Mouse (Mus musculus) forebrain, embryonic 16.5 days (tissue): Measurements from ENCODE around the gene Cars2. TPM values are rescaled to one million over a fixed set of nuclear protein-coding genes. Genes with fewer than 3 reads are reported as not detected.

Experiments used
- ATAC-seq: fragments of 200-750 bp; cut with Nextera tagmentation; 2 replicates; pipeline ENCODE4 v1.8.0; 2017; ENCODE audit warnings: mild to moderate bottlenecking, moderate library complexity
- H3K27ac ChIP-seq: fragments of 300-500 bp; sonication (generic); 2 replicates; pipeline ENCODE4 v1.5.1; 2014; ENCODE audit warnings: low read length, control low read depth
- H3K27me3 ChIP-seq: fragments of 300-500 bp; sonication (generic); replicated peaks from 2 replicates; pipeline ENCODE4 v1.6.1; 2014; ENCODE audit warnings: low read length; ENCODE audit not compliant: control insufficient read depth, insufficient read depth
- H3K36me3 ChIP-seq: fragments of 300-500 bp; sonication (generic); 2 replicates; pipeline ENCODE4 v1.6.1; 2014; ENCODE audit not compliant: control insufficient read depth, insufficient read depth
- H3K4me1 ChIP-seq: fragments of 300-500 bp; sonication (generic); replicated peaks from 2 replicates; pipeline ENCODE4 v1.6.1; 2014; ENCODE audit warnings: low read length; ENCODE audit not compliant: control insufficient read depth, insufficient read depth
- H3K4me2 ChIP-seq: fragments of 300-500 bp; sonication (generic); 2 replicates; pipeline ENCODE4 v1.6.1; 2014; ENCODE audit warnings: mild to moderate bottlenecking, low read length, control low read depth
- H3K4me3 ChIP-seq: fragments of 300-500 bp; sonication (generic); replicated peaks from 2 replicates; pipeline ENCODE4 v1.5.1; 2014; ENCODE audit warnings: mild to moderate bottlenecking, low read length, control low read depth
- H3K9ac ChIP-seq: fragments of 300-500 bp; sonication (generic); replicated peaks from 2 replicates; pipeline ENCODE4 v1.6.1; 2014; ENCODE audit warnings: low read depth, low read length, control low read depth
- H3K9me3 ChIP-seq: fragments of 300-500 bp; sonication (generic); 2 replicates; pipeline ENCODE4 v1.6.1; 2016; ENCODE audit warnings: low read length; ENCODE audit not compliant: control insufficient read depth
- WGBS: fragments of 180-500 bp; shearing (Covaris S2); extraction: QIAGEN DNeasy Blood & Tissue Kit; methylation state at CpG from one replicate; pipeline ENCODE4 v1.1.7; 2014; 5-methylcytosine and 5-hydroxymethylcytosine counted together
- polyA plus RNA-seq: library from polyadenylated mRNA; unstranded; fragments of >200 nt; fragmentation: Nextera tagmentation; extraction: Ambion mirVana; gene quantifications from 2 replicates; pipeline ENCODE4 v1.2.1, GENCODE M21; 2015

Cars2 gene
- polyA plus RNA-seq, result 29.1 and 34.1 TPM in 2 replicates

DNA sequence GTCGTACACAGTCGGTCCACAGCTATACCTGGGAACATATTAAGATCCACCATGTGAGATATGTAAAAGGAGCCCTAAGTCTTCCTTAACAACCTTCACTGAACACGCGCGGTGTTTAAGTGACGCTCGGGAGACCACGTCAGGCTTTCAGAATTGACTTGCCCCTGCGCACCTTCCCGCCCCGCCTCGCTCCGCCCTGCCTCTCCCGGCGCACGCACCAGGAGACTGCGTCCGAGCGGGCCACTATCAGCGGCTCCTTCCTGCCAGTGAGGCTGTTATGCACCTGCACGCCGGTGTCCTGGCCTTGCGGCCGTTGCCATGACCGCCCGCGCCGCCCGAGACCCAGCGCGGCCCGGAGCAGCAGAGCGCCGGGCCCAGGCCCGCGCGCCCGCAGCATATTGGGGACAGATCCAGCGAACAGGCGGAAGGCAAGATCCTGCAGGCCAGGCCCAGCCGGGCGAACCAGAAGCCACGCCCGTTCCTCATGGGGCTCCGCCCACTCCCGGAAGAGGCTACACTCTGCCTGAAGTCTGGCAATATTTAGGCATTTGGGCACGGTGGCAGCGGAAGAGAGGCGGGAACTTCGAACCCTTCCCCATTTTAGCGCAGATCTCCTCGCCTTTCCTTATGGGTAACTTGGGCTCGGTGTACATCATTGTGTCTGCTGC is at the start of gene Cars2:
Gene Cars2, minus strand, starts transcription at position 503 of the 668 bp plus-strand sequence.
- Histone ChIP-seq H3K27ac (peak within 1 kb of the TSS; percentile 93), H3K4me1 (peaks cover 17% of the 10 kb centered on the region), H3K27me3 (no peaks in the 10 kb centered on the region), H3K4me2 (peak within 1 kb of the TSS; percentile 76), H3K9ac (peak within 1 kb of the TSS; percentile 97), H3K9me3 (no peaks in the 10 kb centered on the region), H3K36me3 (peaks cover 2% of the 10 kb centered on the region; the same call in 1 of the 2 replicates), H3K4me3 (peak within 1 kb of the TSS; percentile 90)
- peak; percentile 63 for ATAC-seq
- WGBS, result under 1% methylated on average over 53 of the region's 53 CpGs

DNA sequence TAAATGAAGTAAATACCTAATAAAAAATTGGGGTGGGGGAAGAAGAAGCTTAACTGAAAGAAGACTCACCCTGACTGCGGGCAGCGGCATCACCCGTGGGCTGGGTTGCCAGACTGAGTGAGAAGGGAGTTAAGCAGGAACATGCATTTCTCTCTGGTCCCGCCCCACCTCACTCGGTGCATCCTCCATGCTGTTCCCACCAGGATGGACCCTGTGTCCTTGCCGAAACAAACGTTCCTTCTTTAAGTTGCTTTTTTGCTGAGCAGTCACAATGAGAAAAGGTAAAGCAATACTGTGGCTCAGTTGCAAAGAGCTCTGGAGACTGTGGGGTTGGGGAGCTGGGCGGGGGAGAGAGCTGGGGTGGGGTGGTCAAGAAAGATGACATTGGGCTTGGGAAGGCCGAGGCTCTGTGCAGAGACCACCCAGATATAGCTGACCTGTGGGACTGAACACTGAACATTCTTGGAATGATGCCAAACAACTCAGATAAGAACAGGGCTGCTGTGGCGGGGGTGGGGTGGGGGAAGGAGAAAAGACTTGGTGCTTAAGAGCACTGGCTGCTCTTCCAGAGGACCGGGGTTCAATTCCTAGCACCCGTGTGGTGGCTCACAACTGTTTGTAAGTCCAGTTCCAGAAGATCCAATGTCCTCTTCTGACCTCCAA is 42.8 kb upstream of the Cars2 start:
- H3K27me3 ChIP-seq, result no peaks in the 10 kb centered on the region
- WGBS, result 77% methylated on average over 12 of the region's 12 CpGs
- ATAC-seq, result no peak
- no peaks in the 10 kb centered on the region for H3K36me3 ChIP-seq
- H3K4me1 ChIP-seq, result no peaks in the 10 kb centered on the region
- no peaks in the 10 kb centered on the region for H3K9me3 ChIP-seq
- no peak overlapping the region for H3K9ac ChIP-seq
- no peak overlapping the region for H3K4me2 ChIP-seq
- no peak overlapping the region for H3K4me3 ChIP-seq
- H3K27ac ChIP-seq, result no peak overlapping the region

DNA sequence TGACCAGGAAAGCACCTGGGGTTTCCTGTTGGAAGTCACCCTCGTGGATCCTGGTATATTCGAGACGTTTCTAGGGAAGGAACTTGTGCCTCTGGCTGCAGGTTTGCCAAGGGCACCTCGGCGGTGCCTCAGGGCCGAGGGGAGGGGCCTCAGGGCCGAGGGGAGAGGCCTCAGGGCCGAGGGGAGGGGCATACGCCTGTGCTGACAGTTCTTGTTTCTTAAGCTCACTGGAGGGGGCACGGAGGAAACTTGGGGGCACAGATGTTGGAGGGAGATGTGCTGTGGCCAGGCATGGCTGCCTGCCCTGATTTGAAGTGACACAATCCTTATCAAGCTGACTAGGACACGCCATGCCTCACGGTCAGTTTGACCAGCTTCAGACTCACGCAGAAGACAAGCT is 41.7 kb upstream of the Cars2 start:
- no peaks in the 10 kb centered on the region for H3K9me3 ChIP-seq
- H3K9ac ChIP-seq, result no peak overlapping the region
- 54% methylated on average over 13 of the region's 13 CpGs for WGBS
- no peaks in the 10 kb centered on the region for H3K4me1 ChIP-seq
- H3K4me3 ChIP-seq, result no peak overlapping the region
- ATAC-seq, result no peak
- no peak overlapping the region for H3K4me2 ChIP-seq
- no peaks in the 10 kb centered on the region for H3K36me3 ChIP-seq
- no peaks in the 10 kb centered on the region for H3K27me3 ChIP-seq
- no peak overlapping the region for H3K27ac ChIP-seq

DNA sequence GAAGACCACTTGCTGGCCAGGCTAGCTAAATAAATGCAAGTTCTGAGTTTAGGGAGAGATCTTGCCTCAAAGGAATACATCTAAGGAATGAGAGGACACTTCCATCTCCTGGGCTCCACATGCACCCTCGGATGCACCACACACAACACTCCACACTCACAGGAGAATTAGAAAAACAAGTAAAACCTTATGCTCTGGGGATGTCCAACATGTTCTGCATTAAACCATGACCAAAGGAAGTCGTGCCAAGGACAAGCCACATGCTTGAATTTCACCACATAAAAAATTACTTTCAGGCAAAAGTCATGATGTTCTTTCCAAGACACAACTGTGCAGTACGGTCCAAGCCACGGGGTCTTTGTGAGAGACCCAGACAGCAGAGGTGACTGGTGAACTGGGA is 41.3 kb upstream of the Cars2 start:
- no peaks in the 10 kb centered on the region for H3K27me3 ChIP-seq
- no peak overlapping the region for H3K27ac ChIP-seq
- H3K36me3 ChIP-seq, result no peaks in the 10 kb centered on the region
- no peaks in the 10 kb centered on the region for H3K9me3 ChIP-seq
- no peak overlapping the region for H3K9ac ChIP-seq
- no peak for ATAC-seq
- H3K4me1 ChIP-seq, result no peaks in the 10 kb centered on the region
- 90% methylated on average over 4 of the region's 4 CpGs for WGBS
- H3K4me2 ChIP-seq, result no peak overlapping the region
- H3K4me3 ChIP-seq, result no peak overlapping the region

DNA sequence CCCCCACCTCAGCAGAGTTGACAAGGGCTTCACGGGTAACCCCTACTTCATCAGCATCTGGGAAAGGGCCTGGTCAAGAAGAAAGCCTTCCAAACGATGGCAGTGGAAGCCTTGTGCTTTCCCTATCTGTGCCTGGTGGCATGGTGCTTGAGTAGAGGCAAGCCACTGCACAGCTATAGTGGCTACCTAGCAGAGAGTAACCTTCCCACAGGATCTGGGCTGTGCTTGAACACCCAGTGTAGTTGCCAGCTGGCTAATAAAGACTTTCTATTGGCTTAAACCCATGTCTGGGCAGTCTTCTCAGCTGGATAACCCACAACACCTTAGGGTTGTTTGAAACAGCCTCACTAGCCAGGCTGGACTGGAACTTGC is 35.8 kb upstream of the Cars2 start:
- H3K4me1 ChIP-seq, result no peaks in the 10 kb centered on the region
- no peak overlapping the region for H3K4me2 ChIP-seq
- ATAC-seq, result no peak
- WGBS, result 79% methylated on average over 2 of the region's 2 CpGs
- H3K4me3 ChIP-seq, result no peak overlapping the region
- peaks cover 4% of the 10 kb centered on the region; the same call in 1 of the 2 replicates for H3K9me3 ChIP-seq
- H3K36me3 ChIP-seq, result no peaks in the 10 kb centered on the region
- no peak overlapping the region for H3K27ac ChIP-seq
- no peak overlapping the region for H3K9ac ChIP-seq
- H3K27me3 ChIP-seq, result no peaks in the 10 kb centered on the region

DNA sequence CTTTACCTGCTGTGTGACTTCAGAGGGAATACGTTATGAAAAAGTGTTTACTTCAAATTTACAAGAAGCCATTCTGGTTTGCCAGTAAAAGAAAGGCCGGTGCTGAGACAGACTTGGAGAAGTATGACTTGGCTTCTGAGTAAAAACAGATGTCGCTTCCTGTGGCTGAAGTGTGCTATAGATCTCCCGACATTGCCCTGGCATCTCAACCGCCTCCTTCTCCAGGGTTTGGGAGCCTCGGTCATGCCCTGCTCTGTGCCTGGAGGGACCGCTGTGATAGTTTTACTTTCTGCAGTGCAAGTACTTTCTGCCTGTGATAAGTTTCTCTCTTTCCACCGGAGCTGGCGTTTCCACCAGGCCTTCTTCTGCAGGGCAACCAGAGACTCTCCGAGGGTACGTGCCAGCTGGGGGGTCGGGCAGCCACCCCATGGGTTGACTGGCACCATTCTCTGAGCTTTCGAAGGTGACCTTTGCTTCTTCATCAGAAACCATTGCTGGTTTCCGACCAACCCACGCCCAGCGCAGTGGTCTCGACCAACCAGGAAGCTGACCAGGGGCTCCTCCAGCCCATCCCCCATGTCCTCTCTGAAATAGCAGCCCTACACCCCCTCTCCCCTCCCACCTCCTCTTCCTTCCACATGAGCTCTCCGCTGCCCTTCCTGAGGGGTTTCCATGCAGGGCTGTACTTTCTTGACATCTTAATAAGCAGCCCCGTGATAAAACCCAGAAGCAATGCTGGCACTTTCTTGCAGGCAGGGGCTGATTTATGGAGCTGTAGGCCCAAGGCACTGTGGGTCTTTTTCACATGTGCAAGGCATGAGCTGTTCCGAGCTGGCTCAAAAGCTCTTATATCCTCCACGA is 35.2 kb upstream of the Cars2 start:
- Histone ChIP-seq H3K27me3 (no peaks in the 10 kb centered on the region), H3K27ac (no peak overlapping the region), H3K4me3 (no peak overlapping the region), H3K36me3 (no peaks in the 10 kb centered on the region), H3K9ac (no peak overlapping the region), H3K4me2 (no peak overlapping the region), H3K4me1 (no peaks in the 10 kb centered on the region), H3K9me3 (peaks cover 4% of the 10 kb centered on the region; the same call in 1 of the 2 replicates)
- ATAC-seq, result no peak
- WGBS, result 89% methylated on average over 21 of the region's 21 CpGs

DNA sequence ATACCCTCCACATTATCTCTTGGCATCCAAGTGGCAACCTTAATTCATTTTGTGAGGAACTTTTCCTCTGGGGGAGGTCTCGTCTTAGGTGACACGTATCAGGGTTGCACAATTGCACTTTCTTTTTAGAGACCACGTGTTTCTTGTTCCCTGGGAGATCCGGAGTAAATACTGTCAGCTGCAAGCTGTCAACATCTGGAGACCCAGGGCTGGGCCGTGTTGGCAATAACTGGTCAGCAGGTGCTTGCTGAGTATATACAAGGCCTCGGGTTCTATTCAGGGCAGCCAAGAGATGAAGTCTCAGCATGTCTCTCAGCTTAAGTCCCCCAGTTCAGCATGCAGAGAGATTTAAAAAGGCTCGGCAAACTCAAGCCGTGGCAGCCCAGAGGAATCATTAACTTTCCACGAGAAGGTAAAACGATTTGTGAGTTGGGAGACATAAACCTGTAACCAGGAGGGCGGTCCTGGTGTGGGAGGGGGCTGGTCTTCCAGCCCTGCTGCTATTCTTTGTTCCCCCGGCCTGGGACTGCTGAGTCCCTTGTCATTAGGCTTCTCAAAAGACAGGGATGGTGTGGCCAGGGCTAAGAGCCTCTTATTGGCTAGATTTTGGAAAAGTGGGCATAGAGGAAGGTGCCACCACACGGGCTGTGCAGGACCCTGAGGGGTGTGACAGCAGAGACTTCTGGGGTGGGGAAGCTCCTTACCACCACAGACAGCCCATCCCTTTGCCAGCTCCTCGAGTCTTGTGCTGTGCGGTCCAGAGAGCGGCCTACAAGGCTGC is 25.2 kb upstream of the Cars2 start:
- Histone ChIP-seq H3K27me3 (no peaks in the 10 kb centered on the region), H3K4me3 (no peak overlapping the region), H3K27ac (no peak overlapping the region), H3K9ac (no peak overlapping the region), H3K4me2 (no peak overlapping the region), H3K4me1 (no peaks in the 10 kb centered on the region), H3K36me3 (no peaks in the 10 kb centered on the region), H3K9me3 (no peaks in the 10 kb centered on the region)
- WGBS, result 50% methylated on average over 16 of the region's 16 CpGs
- ATAC-seq, result no peak

DNA sequence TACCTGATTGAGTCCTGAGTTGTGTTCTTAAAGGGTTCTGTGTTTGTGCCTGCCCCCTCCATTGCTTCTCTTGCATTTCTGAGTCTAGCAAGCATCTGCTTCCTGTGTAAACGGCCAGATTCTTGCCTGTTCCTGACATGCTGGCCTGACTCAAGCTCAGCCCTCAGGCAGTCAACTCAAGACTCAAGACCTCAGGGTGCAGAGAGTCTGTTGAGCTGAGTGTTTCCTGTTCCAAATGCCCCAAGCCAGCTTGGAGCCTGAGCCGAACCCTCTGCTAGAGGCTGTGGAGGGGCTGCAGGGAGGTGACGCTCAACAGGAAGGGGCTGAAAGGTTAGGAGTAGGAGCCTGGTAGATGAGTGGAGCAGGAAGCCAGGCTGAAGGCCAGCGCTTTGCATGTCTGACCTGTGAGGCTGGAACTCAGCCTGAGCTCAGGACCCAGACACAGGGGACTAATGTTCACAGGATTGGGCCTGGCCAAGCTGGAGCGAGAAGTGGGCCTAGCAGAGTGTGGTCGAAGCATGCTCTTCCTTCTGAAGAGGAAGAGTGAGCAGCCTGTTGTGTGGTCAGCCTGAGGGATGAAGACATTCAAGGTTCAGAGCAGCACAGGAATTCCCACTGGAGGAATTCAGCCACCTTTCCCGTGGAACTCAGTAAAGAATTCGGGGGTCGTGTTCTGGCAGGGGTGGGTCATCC is 24.5 kb upstream of the Cars2 start:
- H3K27me3 ChIP-seq, result no peaks in the 10 kb centered on the region
- WGBS, result 79% methylated on average over 9 of the region's 9 CpGs
- ATAC-seq, result no peak
- no peaks in the 10 kb centered on the region for H3K9me3 ChIP-seq
- H3K4me2 ChIP-seq, result no peak overlapping the region
- no peaks in the 10 kb centered on the region for H3K4me1 ChIP-seq
- H3K9ac ChIP-seq, result no peak overlapping the region
- no peak overlapping the region for H3K27ac ChIP-seq
- H3K36me3 ChIP-seq, result no peaks in the 10 kb centered on the region
- no peak overlapping the region for H3K4me3 ChIP-seq
